Mouse (Mus musculus) intestine, postnatal 0 days (tissue): ENCODE measurements at regions not wholly inside any gene's neighbourhood (a gene's known extent, or its start where the extent isn't known, plus 50 kb on each side); places are given as distances from the start of the nearest gene placed in this dataset.

Experiments used
- ATAC-seq: fragments of 200-750 bp; cut with Nextera tagmentation; 2 replicates; pipeline ENCODE4 v1.8.0; 2017; ENCODE audit warnings: mild to moderate bottlenecking, moderate TSS enrichment, moderate library complexity
- H3K27ac ChIP-seq: fragments of 300-500 bp; sonication (generic); 2 replicates; pipeline ENCODE4 v1.5.1; 2014; ENCODE audit warnings: mild to moderate bottlenecking, low read depth, low read length, moderate library complexity
- H3K27me3 ChIP-seq: fragments of 300-500 bp; sonication (generic); replicated peaks from 2 replicates; pipeline ENCODE4 v1.6.1; 2014; ENCODE audit warnings: low read length, mixed read lengths; ENCODE audit not compliant: control insufficient read depth, insufficient read depth
- H3K36me3 ChIP-seq: fragments of 300-500 bp; sonication (generic); 2 replicates; pipeline ENCODE4 v1.6.1; 2014; ENCODE audit warnings: mild to moderate bottlenecking, moderate library complexity; ENCODE audit not compliant: control insufficient read depth, insufficient read depth
- H3K4me1 ChIP-seq: fragments of 300-500 bp; sonication (generic); replicated peaks from 2 replicates; pipeline ENCODE4 v1.6.1; 2014; ENCODE audit warnings: antibody characterized with exemption, low read length, mixed read lengths; ENCODE audit not compliant: control insufficient read depth, insufficient read depth
- H3K4me2 ChIP-seq: fragments of 300-500 bp; sonication (generic); replicated peaks from 2 replicates; pipeline ENCODE4 v1.6.1; 2014; ENCODE audit warnings: low read depth, mild to moderate bottlenecking, moderate library complexity
- H3K4me3 ChIP-seq: fragments of 300-500 bp; sonication (generic); 2 replicates; pipeline ENCODE4 v1.5.1; 2014; ENCODE audit warnings: low read depth, low read length
- H3K9ac ChIP-seq: fragments of 300-500 bp; sonication (generic); 2 replicates; pipeline ENCODE4 v1.6.1; 2014; ENCODE audit warnings: mild to moderate bottlenecking, low read depth, low read length
- H3K9me3 ChIP-seq: fragments of 300-500 bp; sonication (generic); 2 replicates; pipeline ENCODE4 v1.6.1; 2016; ENCODE audit warnings: mixed run types; ENCODE audit not compliant: control insufficient read depth
- CTCF ChIP-seq: sonication (generic); IDR thresholded peaks from 2 replicates; pipeline ENCODE4 v1.5.1; 2016; ENCODE audit warnings: low read depth, mild to moderate bottlenecking, control low read depth, antibody characterized with exemption, moderate library complexity
- WGBS: fragments of 180-500 bp; shearing (Covaris S2); extraction: QIAGEN DNeasy Blood & Tissue Kit; methylation state at CpG from one replicate; pipeline ENCODE4 v1.1.7; 2014; 5-methylcytosine and 5-hydroxymethylcytosine counted together

- H3K9ac ChIP-seq = no peak overlapping the region
- no peaks in the 10 kb centered on the region for H3K4me1 ChIP-seq
- no peak overlapping the region for H3K27ac ChIP-seq
- no peak overlapping the region for H3K4me3 ChIP-seq
- WGBS = 59% methylated on average over 2 of the region's 2 CpGs
- H3K36me3 ChIP-seq = no peaks in the 10 kb centered on the region
- ATAC-seq = no peak
- H3K27me3 ChIP-seq = no peaks in the 10 kb centered on the region
- H3K9me3 ChIP-seq = no peaks in the 10 kb centered on the region
- no peak overlapping the region for H3K4me2 ChIP-seq
- no peak for TF ChIP-seq CTCF
These were observed 149.3 kb upstream of the Lcorl start for GRCm38 (mm10) chr5:46006691-46007090.

- no peaks in the 10 kb centered on the region for H3K27me3 ChIP-seq
- H3K36me3 ChIP-seq = no peaks in the 10 kb centered on the region
- H3K4me2 ChIP-seq = no peak overlapping the region
- no peak for ATAC-seq
- no peak overlapping the region for H3K9ac ChIP-seq
- WGBS = 71% methylated on average over 3 of the region's 3 CpGs
- no peak overlapping the region for H3K27ac ChIP-seq
- no peak for TF ChIP-seq CTCF
- no peak overlapping the region for H3K4me3 ChIP-seq
- no peaks in the 10 kb centered on the region for H3K9me3 ChIP-seq
- H3K4me1 ChIP-seq = no peaks in the 10 kb centered on the region
These were observed 148.8 kb upstream of the Lcorl start for GRCm38 (mm10) chr5:46006228-46006627.

GRCm38 (mm10) chr5:46005631-46006030 lies 148.2 kb upstream of the Lcorl start:
- no peak for ATAC-seq
- 89% methylated on average over 1 of the region's 1 CpGs for WGBS
- Histone ChIP-seq H3K27ac (no peak overlapping the region), H3K4me1 (no peaks in the 10 kb centered on the region), H3K36me3 (no peaks in the 10 kb centered on the region), H3K9me3 (no peaks in the 10 kb centered on the region), H3K4me2 (no peak overlapping the region), H3K4me3 (no peak overlapping the region), H3K9ac (no peak overlapping the region), H3K27me3 (no peaks in the 10 kb centered on the region)
- no peak for TF ChIP-seq CTCF

- Histone ChIP-seq H3K27ac (no peak overlapping the region), H3K9ac (no peak overlapping the region), H3K4me2 (no peak overlapping the region), H3K9me3 (no peaks in the 10 kb centered on the region), H3K27me3 (no peaks in the 10 kb centered on the region), H3K4me1 (no peaks in the 10 kb centered on the region), H3K36me3 (no peaks in the 10 kb centered on the region), H3K4me3 (no peak overlapping the region)
- no peak for TF ChIP-seq CTCF
- WGBS = 71% methylated on average over 5 of the region's 5 CpGs
- ATAC-seq = no peak
These were observed 144.6 kb upstream of the Lcorl start for GRCm38 (mm10) chr5:46002011-46002410.

- Histone ChIP-seq H3K4me2 (no peak overlapping the region), H3K27me3 (no peaks in the 10 kb centered on the region), H3K27ac (no peak overlapping the region), H3K9me3 (no peaks in the 10 kb centered on the region), H3K36me3 (no peaks in the 10 kb centered on the region), H3K9ac (no peak overlapping the region), H3K4me3 (no peak overlapping the region), H3K4me1 (no peaks in the 10 kb centered on the region)
- TF ChIP-seq CTCF = no peak
- no peak for ATAC-seq
- 72% methylated on average over 2 of the region's 2 CpGs for WGBS
These were observed 100.4 kb upstream of the Lcorl start for GRCm38 (mm10) chr5:45957766-45958165.

- no peak for ATAC-seq
- H3K27me3 ChIP-seq = no peaks in the 10 kb centered on the region
These were observed 86.6 kb upstream of the Lcorl start for GRCm38 (mm10) chr5:45943970-45944369.

GRCm38 (mm10) chr5:45932970-45933369 lies 75.6 kb upstream of the Lcorl start:
- Histone ChIP-seq H3K9me3 (no peaks in the 10 kb centered on the region), H3K4me2 (no peak overlapping the region), H3K4me1 (no peaks in the 10 kb centered on the region), H3K27me3 (no peaks in the 10 kb centered on the region), H3K36me3 (no peaks in the 10 kb centered on the region), H3K27ac (no peak overlapping the region), H3K9ac (no peak overlapping the region), H3K4me3 (no peak overlapping the region)
- TF ChIP-seq CTCF = no peak
- no peak for ATAC-seq
- 79% methylated on average over 4 of the region's 4 CpGs for WGBS

More at GRCm38 (mm10) chr5:45943970-45944369, 86.6 kb upstream of the Lcorl start:
- H3K4me3 ChIP-seq = no peak overlapping the region
- H3K9ac ChIP-seq = no peak overlapping the region
- TF ChIP-seq CTCF = no peak
- H3K27ac ChIP-seq = no peak overlapping the region
- no peaks in the 10 kb centered on the region for H3K4me1 ChIP-seq
- H3K36me3 ChIP-seq = no peaks in the 10 kb centered on the region
- no peak overlapping the region for H3K4me2 ChIP-seq
- H3K9me3 ChIP-seq = no peaks in the 10 kb centered on the region
- 95% methylated on average over 3 of the region's 3 CpGs for WGBS
